Mouse (Mus musculus) MEL (cell line): Measurements from ENCODE around the gene Psmb11.

Source experiments
- CTCF ChIP-seq, 3 experiments: IDR thresholded peaks in 2 of 3; conservative IDR thresholded peaks in 1 of 3; 2 replicates each; pipeline ENCODE4 v1.5.1; 2011 to 2012; ENCODE audit warnings: low read length in 3 of 3, low read depth in 2 of 3, mild to moderate bottlenecking in 2 of 3, improper control_type of control experiment in 1 of 3, inconsistent platforms in 1 of 3, mixed read lengths in 1 of 3, moderate library complexity in 1 of 3; ENCODE audit not compliant: control insufficient read depth in 1 of 3, insufficient read depth in 1 of 3, poor library complexity in 1 of 3, severe bottlenecking in 1 of 3
- EP300 ChIP-seq, 2 experiments: IDR thresholded peaks; 2 replicates each; pipeline ENCODE4 v1.6.1; 2011; ENCODE audit warnings: improper control_type of control experiment in 2 of 2, low read length in 2 of 2, low read depth in 1 of 2, mild to moderate bottlenecking in 1 of 2
- ETS1 ChIP-seq: IDR thresholded peaks from 2 replicates; pipeline ENCODE4 v1.6.1; 2012; ENCODE audit warnings: low read depth, mild to moderate bottlenecking, inconsistent platforms, low read length, improper control_type of control experiment, moderate library complexity
- GATA1 ChIP-seq: IDR thresholded peaks from 2 replicates; pipeline ENCODE4 v1.6.1; 2011; ENCODE audit warnings: low read depth, low read length, improper control_type of control experiment
- KAT2A ChIP-seq: conservative IDR thresholded peaks from 2 replicates; pipeline ENCODE4 v1.6.1; 2012; ENCODE audit warnings: low read depth, low read length, improper control_type of control experiment, inconsistent platforms
- MAZ ChIP-seq: IDR thresholded peaks from 2 replicates; pipeline ENCODE4 v1.6.1; 2012; ENCODE audit warnings: low read depth, mild to moderate bottlenecking, inconsistent platforms, low read length, improper control_type of control experiment
- POLR2A ChIP-seq, 2 experiments: IDR thresholded peaks; 2 replicates each; pipeline ENCODE4 v1.6.1; 2011 to 2012; ENCODE audit warnings: low read length in 2 of 2, mild to moderate bottlenecking in 2 of 2, control low read depth in 1 of 2, improper control_type of control experiment in 1 of 2, low read depth in 1 of 2, moderate library complexity in 1 of 2; ENCODE audit not compliant: control insufficient read depth in 1 of 2, insufficient read depth in 1 of 2, poor library complexity in 1 of 2
- UBTF ChIP-seq: IDR thresholded peaks from 2 replicates; pipeline ENCODE4 v1.6.1; 2012; ENCODE audit warnings: low read depth, mild to moderate bottlenecking, inconsistent platforms, low read length, improper control_type of control experiment, moderate library complexity, borderline replicate concordance; ENCODE audit not compliant: insufficient read depth
- USF2 ChIP-seq, 2 experiments: IDR thresholded peaks; 2 replicates each; pipeline ENCODE4 v1.6.1; 2011 to 2012; ENCODE audit warnings: improper control_type of control experiment in 2 of 2, low read length in 2 of 2, borderline replicate concordance in 1 of 2, inconsistent platforms in 1 of 2, low read depth in 1 of 2, mild to moderate bottlenecking in 1 of 2; ENCODE audit not compliant: insufficient read depth in 1 of 2
- ZMIZ1 ChIP-seq: IDR thresholded peaks from 2 replicates; pipeline ENCODE4 v1.6.1; 2012; ENCODE audit warnings: low read depth, mild to moderate bottlenecking, inconsistent platforms, low read length, improper control_type of control experiment, moderate library complexity
- ZNF384 ChIP-seq: IDR thresholded peaks from 2 replicates; pipeline ENCODE4 v1.6.1; 2012; ENCODE audit warnings: low read depth, mild to moderate bottlenecking, inconsistent platforms, low read length, improper control_type of control experiment

- no peak for TF ChIP-seq ZMIZ1
- TF ChIP-seq POLR2A (IDR thresholded peaks at IDR 0.05; ENCODE audit: control insufficient read depth in 1 of 2, insufficient read depth in 1 of 2, low read depth in 1 of 2, low read length in 2 of 2, poor library complexity in 1 of 2), result no peak
- TF ChIP-seq ZNF384, result peak; percentile 93
- no peak for TF ChIP-seq MAZ
- no peak for TF ChIP-seq UBTF
- no peak for TF ChIP-seq CTCF (IDR thresholded peaks at IDR 0.05 in 2 of 3, conservative IDR thresholded peaks at IDR 0.05 in 1 of 3; ENCODE audit: control insufficient read depth in 1 of 3, insufficient read depth in 1 of 3, low read depth in 2 of 3, low read length in 3 of 3, poor library complexity in 1 of 3, severe bottlenecking in 1 of 3)
- TF ChIP-seq GATA1, result no peak
- TF ChIP-seq USF2 (IDR thresholded peaks at IDR 0.05; ENCODE audit: borderline replicate concordance in 1 of 2, insufficient read depth in 1 of 2, low read depth in 1 of 2, low read length in 2 of 2), result no peak
- no peak for TF ChIP-seq ETS1
- TF ChIP-seq EP300 (IDR thresholded peaks at IDR 0.05; ENCODE audit: low read depth in 1 of 2, low read length in 2 of 2), result no peak
- TF ChIP-seq KAT2A, result no peak
Measured at GRCm38 (mm10) chr14:54601601-54602000, 19.6 kb upstream of the Psmb11 start.
